ENCODE assay signal across 17 mouse cellular contexts in the genomic region with DNA sequence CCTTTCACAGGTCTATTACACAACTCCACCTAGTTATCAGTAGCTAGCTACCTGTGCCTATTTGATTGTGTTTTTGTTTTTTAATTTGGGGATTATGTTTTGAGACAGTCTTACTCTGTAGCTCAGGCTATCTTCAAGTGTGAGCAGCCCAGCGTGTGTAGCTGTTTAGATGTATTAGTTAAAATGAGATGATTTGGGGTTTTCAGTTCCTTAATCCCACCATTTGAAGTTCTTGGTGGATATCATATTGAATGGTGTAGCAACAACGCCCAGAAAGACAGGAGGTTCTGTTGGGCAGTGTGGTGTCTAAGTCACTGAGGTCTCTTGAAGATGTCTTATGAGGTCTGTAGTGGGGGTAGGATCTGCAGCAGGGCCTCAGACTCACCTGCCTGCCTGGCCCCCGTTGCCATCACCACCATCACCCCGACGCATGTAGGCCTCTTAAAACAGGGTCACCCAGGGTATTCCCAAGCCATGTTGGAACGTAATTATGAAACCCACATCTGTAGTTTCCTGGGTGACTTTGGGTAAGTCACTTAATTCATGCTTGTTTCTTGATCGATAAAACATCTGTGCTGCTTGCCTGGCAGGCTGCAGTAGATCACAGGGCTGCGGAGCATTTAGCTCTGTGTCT.
DNase-seq lines count a peak whose midpoint lies in the region; ATAC-seq and TF ChIP-seq lines count a peak whose summit lies in the region.
"Had no signal": no experiment of that assay in that cellular context is flagged by ENCODE, and none has a peak within 500 bp of the region (broad histone marks: within the 10 kb centered on the region; RNA-seq: fewer than 3 reads in every experiment).

No protein-coding gene starts in this region.

- no peak for TF ChIP-seq CTCF in lung, adult 2 months (IDR thresholded peaks at IDR 0.05; ENCODE audit: insufficient read depth, low read length)
- TF ChIP-seq CTCF in bone marrow, adult 2 months (IDR thresholded peaks at IDR 0.05; ENCODE audit: control insufficient read depth, insufficient read depth, low read length), result no peak

- TF ChIP-seq POLR2A in lung, adult 2 months (IDR thresholded peaks at IDR 0.05; ENCODE audit: borderline replicate concordance, extremely low read depth, low read depth, low read length), result no peak
- no peak for TF ChIP-seq POLR2A in bone marrow, adult 2 months (IDR thresholded peaks at IDR 0.05; ENCODE audit: borderline replicate concordance, control insufficient read depth, low read depth, low read length)

- peaks cover 24% of the 10 kb centered on the region for H3K36me3 ChIP-seq in heart, embryonic 13.5 days
- H3K36me3 ChIP-seq in lung, embryonic 15.5 days, result no peaks in the 10 kb centered on the region
- H3K36me3 ChIP-seq: G1E had no signal

- H3K4me3 ChIP-seq in heart, embryonic 13.5 days, result no peak overlapping the region
- H3K4me3 ChIP-seq in lung, embryonic 15.5 days, result no peak overlapping the region
- H3K4me3 ChIP-seq in lung, adult 2 months (replicated peaks; ENCODE audit: extremely low read depth, low read depth, low read length), result no peak overlapping the region
- no peak overlapping the region for H3K4me3 ChIP-seq in bone marrow, adult 2 months (replicated peaks; ENCODE audit: control insufficient read depth, low read depth, low read length)
- H3K4me3 ChIP-seq: embryonic facial prominence, embryonic 12.5 days; midbrain, embryonic 10.5 days had no signal

- ATAC-seq in heart, embryonic 13.5 days (ENCODE audit: extremely low read depth, insufficient number of reproducible peaks, low FRiP score, low TSS enrichment), result no peak
- no peak for ATAC-seq in lung, embryonic 15.5 days (ENCODE audit: borderline replicate concordance, extremely low read depth, low FRiP score, low TSS enrichment)
- peak; percentile 31; the same call in 1 of the 2 replicates for ATAC-seq in megakaryocyte, adult 5-6 weeks (ENCODE audit: poor library complexity, severe bottlenecking)
- ATAC-seq in inflammation-experienced regulatory T-cells, adult 6 months, result no peak

- H3K27ac ChIP-seq in heart, embryonic 13.5 days (replicated peaks), result 0 out of 2 replicates have a peak overlapping the region, but pooled peaks have one; percentile 1
- 0 out of 2 replicates have a peak overlapping the region, but pooled peaks have one; percentile 26 for H3K27ac ChIP-seq in lung, embryonic 15.5 days
- peak overlapping the region; percentile 76 for H3K27ac ChIP-seq in bone marrow, adult 2 months (ENCODE audit: control insufficient read depth, insufficient read depth, low read depth, low read length, poor library complexity)
- H3K27ac ChIP-seq: embryonic facial prominence, embryonic 12.5 days had no signal

- peaks cover 87% of the 10 kb centered on the region for H3K4me1 ChIP-seq in heart, embryonic 13.5 days
- peaks cover 56% of the 10 kb centered on the region for H3K4me1 ChIP-seq in lung, embryonic 15.5 days
- H3K4me1 ChIP-seq in lung, adult 2 months (ENCODE audit: control insufficient read depth, insufficient read depth, low read length), result peaks cover 34% of the 10 kb centered on the region
- peaks cover 9% of the 10 kb centered on the region for H3K4me1 ChIP-seq in bone marrow, adult 2 months (ENCODE audit: control insufficient read depth, insufficient read depth, low read length)

- no peaks in the 10 kb centered on the region for H3K9me3 ChIP-seq in heart, embryonic 13.5 days
- no peaks in the 10 kb centered on the region for H3K9me3 ChIP-seq in lung, embryonic 15.5 days
- H3K9me3 ChIP-seq: embryonic facial prominence, embryonic 12.5 days; midbrain, embryonic 10.5 days had no signal

- 85% methylated on average over 8 of the region's 8 CpGs for WGBS in heart, embryonic 13.5 days
- WGBS in lung, embryonic 15.5 days, result 82% methylated on average over 8 of the region's 8 CpGs
- WGBS in lung, adult 2 months, result 60% methylated on average over 8 of the region's 8 CpGs
- WGBS in bone marrow, adult 2 months, result 58% methylated on average over 8 of the region's 8 CpGs

- H3K9ac ChIP-seq in heart, embryonic 13.5 days, result 0 out of 2 replicates have a peak overlapping the region, but pooled peaks have one; percentile 41
- no peak overlapping the region for H3K9ac ChIP-seq in lung, embryonic 15.5 days
- H3K9ac ChIP-seq: embryonic facial prominence, embryonic 12.5 days; lung, embryonic 14.5 days had no signal

- no peak for DNase-seq in heart, adult 9 months (ENCODE audit: low spot score in 2 of 2)
- DNase-seq in lung, adult 2 months, result no peak
- no peak for DNase-seq in layer of hippocampus, postnatal 14 days (ENCODE audit: low spot score in 2 of 2)
- DNase-seq: adrenal gland, adult 8-10 months; cerebellum, postnatal 36 days; gastrocnemius, postnatal 14 days; heart, postnatal 14 days; right cerebral cortex, postnatal 14 days had no signal

- no peaks in the 10 kb centered on the region for H3K27me3 ChIP-seq in heart, embryonic 13.5 days (replicated peaks)
- no peaks in the 10 kb centered on the region for H3K27me3 ChIP-seq in lung, embryonic 15.5 days
- H3K27me3 ChIP-seq: embryonic facial prominence, embryonic 12.5 days had no signal

- no peak overlapping the region for H3K4me2 ChIP-seq in heart, embryonic 13.5 days
- no peak overlapping the region for H3K4me2 ChIP-seq in lung, embryonic 15.5 days
- H3K4me2 ChIP-seq: embryonic facial prominence, embryonic 12.5 days; lung, embryonic 14.5 days had no signal

Comparison
In these comparisons a context has a peak if more than half of its experiments do, and no peak if none do; other contexts are left out.
1. H3K27ac ChIP-seq: peak in every context shown above with its lines; median percentile 76 in bone marrow, adult 2 months; 26 in lung, embryonic 15.5 days; 1 in heart, embryonic 13.5 days.